Mouse (Mus musculus): Measurements from ENCODE around the gene Nfkbiz. TPM values are rescaled to one million over a fixed set of nuclear protein-coding genes. Genes with fewer than 3 reads are reported as not detected.

Gene Nfkbiz
- total RNA-seq, 2 experiments from 2014 or later, result 1.5 to 1.6 TPM

GRCm38 (mm10) chr16:55811792-55812191 lies 26.9 kb downstream of the Nfkbiz start:
- intact Hi-C loops (cut with DNase I; ENCODE audit: low total_unique reads), result no loop called here
- DNase-seq, result no peak

- intact Hi-C loops (cut with DNase I; ENCODE audit: low total_unique reads), result no loop called here
- DNase-seq, result no peak
Observed at GRCm38 (mm10) chr16:55809779-55810514, 28.8 kb downstream of the Nfkbiz start.

- DNase-seq, result no peak
- intact Hi-C loops (cut with DNase I; ENCODE audit: low total_unique reads), result no loop called here
Observed at GRCm38 (mm10) chr16:55809345-55809744, 29.4 kb downstream of the Nfkbiz start.

- intact Hi-C loops (cut with DNase I; ENCODE audit: low total_unique reads), result no loop called here
Observed at GRCm38 (mm10) chr16:55807505-55807932, 31.2 kb downstream of the Nfkbiz start.

GRCm38 (mm10) chr16:55804799-55805198 lies 33.9 kb downstream of the Nfkbiz start:
- no peak for DNase-seq
- intact Hi-C loops (cut with DNase I; ENCODE audit: low total_unique reads), result no loop called here

More at GRCm38 (mm10) chr16:55807505-55807932, 31.2 kb downstream of the Nfkbiz start:
- no peak for DNase-seq

GRCm38 (mm10) chr16:55801629-55802028 lies 37.1 kb downstream of the Nfkbiz start:
- no peak for DNase-seq
- intact Hi-C loops (cut with DNase I; ENCODE audit: low total_unique reads), result no loop called here

- no peak for DNase-seq
Observed at GRCm38 (mm10) chr16:55798845-55799244, 39.9 kb downstream of the Nfkbiz start.

GRCm38 (mm10) chr16:55790326-55790725 lies 48.4 kb downstream of the Nfkbiz start:
- no peak for DNase-seq

More at GRCm38 (mm10) chr16:55798845-55799244, 39.9 kb downstream of the Nfkbiz start:
- intact Hi-C loops (cut with DNase I; ENCODE audit: low total_unique reads), result no loop called here

GRCm38 (mm10) chr16:55789291-55789690 lies 49.4 kb downstream of the Nfkbiz start:
- intact Hi-C loops (cut with DNase I; ENCODE audit: low total_unique reads), result no loop called here
- no peak for DNase-seq

More at GRCm38 (mm10) chr16:55790326-55790725, 48.4 kb downstream of the Nfkbiz start:
- intact Hi-C loops (cut with DNase I; ENCODE audit: low total_unique reads), result no loop called here

GRCm38 (mm10) chr16:55788671-55789070 lies 50.0 kb downstream of the Nfkbiz start:
- DNase-seq, result no peak
- intact Hi-C loops (cut with DNase I; ENCODE audit: low total_unique reads), result no loop called here

- no peak for DNase-seq
- intact Hi-C loops (cut with DNase I; ENCODE audit: low total_unique reads), result no loop called here
Observed at GRCm38 (mm10) chr16:55787385-55788072, 51.2 kb downstream of the Nfkbiz start.

GRCm38 (mm10) chr16:55784379-55784778 lies 54.3 kb downstream of the Nfkbiz start:
- intact Hi-C loops (cut with DNase I; ENCODE audit: low total_unique reads), result no loop called here
- DNase-seq, result no peak

- DNase-seq, result no peak
- intact Hi-C loops (cut with DNase I; ENCODE audit: low total_unique reads), result no loop called here
Observed at GRCm38 (mm10) chr16:55783923-55784322, 54.8 kb downstream of the Nfkbiz start.

GRCm38 (mm10) chr16:55782911-55783310 lies 55.8 kb downstream of the Nfkbiz start:
- intact Hi-C loops (cut with DNase I; ENCODE audit: low total_unique reads), result no loop called here
- no peak for DNase-seq

- no peak for DNase-seq
- intact Hi-C loops (cut with DNase I; ENCODE audit: low total_unique reads), result no loop called here
Observed at GRCm38 (mm10) chr16:55781809-55782208, 56.9 kb downstream of the Nfkbiz start.

GRCm38 (mm10) chr16:55780958-55781558 lies 57.6 kb downstream of the Nfkbiz start:
- DNase-seq, result no peak
- intact Hi-C loops (cut with DNase I; ENCODE audit: low total_unique reads), result no loop called here

GRCm38 (mm10) chr16:55776329-55776728 lies 62.4 kb downstream of the Nfkbiz start:
- DNase-seq, result no peak
- intact Hi-C loops (cut with DNase I; ENCODE audit: low total_unique reads), result no loop called here

- intact Hi-C loops (cut with DNase I; ENCODE audit: low total_unique reads), result no loop called here
- no peak for DNase-seq
Observed at GRCm38 (mm10) chr16:55770247-55770646, 68.5 kb downstream of the Nfkbiz start.
